In genomic region chr9:108388601-108389000, GRCm38 (mm10) we compare ENCODE assay signal across 32 mouse cellular contexts. TPM values are rescaled to one million over a fixed set of nuclear protein-coding genes. Genes with fewer than 3 reads are reported as not detected.
DNase-seq lines count a peak whose midpoint lies in the region; ATAC-seq and TF ChIP-seq lines count a peak whose summit lies in the region.
"Had no signal": no experiment of that assay in that cellular context is flagged by ENCODE, and none has a peak within 500 bp of the region (broad histone marks: within the 10 kb centered on the region; RNA-seq: fewer than 3 reads in every experiment).

No protein-coding gene starts in this region.

- no peak overlapping the region for H3K9ac ChIP-seq in kidney, embryonic 14.5 days (ENCODE audit: low read depth, low read length)
- H3K9ac ChIP-seq: embryonic facial prominence, embryonic 13.5 days; forebrain, embryonic 12.5 days; forebrain, embryonic 15.5 days; hindbrain, embryonic 12.5 days; hindbrain, embryonic 15.5 days had no signal

- no peaks in the 10 kb centered on the region for H3K9me3 ChIP-seq in kidney, embryonic 14.5 days (ENCODE audit: control insufficient read depth, low read length)
- H3K9me3 ChIP-seq: embryonic facial prominence, embryonic 10.5 days; embryonic facial prominence, embryonic 13.5 days; forebrain, embryonic 12.5 days; forebrain, embryonic 15.5 days; hindbrain, embryonic 12.5 days; hindbrain, embryonic 15.5 days had no signal

- TF ChIP-seq POLR2A in kidney, adult 2 months (IDR thresholded peaks at IDR 0.05; ENCODE audit: low read depth, low read length): no peak

- intact Hi-C loops in gastrocnemius, adult 2 months (cut with DNase I): loop anchor here (10.0 kb wide), 1 partner anchor 66 kb away; no protein-coding TSS in a partner anchor

- peaks cover 1% of the 10 kb centered on the region; the same call in 1 of the 2 replicates for H3K36me3 ChIP-seq in kidney, adult 2 months (ENCODE audit: control insufficient read depth, insufficient read depth, low read length)
- peaks cover 87% of the 10 kb centered on the region for H3K36me3 ChIP-seq in kidney, embryonic 14.5 days (ENCODE audit: control insufficient read depth, insufficient read depth, low read length)

- DNase-seq in gastrocnemius, adult 2 months: no peak
- no peak for DNase-seq in gastrocnemius, adult 18-20 months (ENCODE audit: low spot score)
- DNase-seq in kidney, adult 2 months: peak; percentile 62
- no peak for DNase-seq in kidney, postnatal 25 days
- DNase-seq in kidney, postnatal 36 days: peak; percentile 16 to 38
- DNase-seq: adrenal gland, adult 8-10 months; adrenal gland, postnatal 25 days; cerebellum, adult 11-12 months; cerebellum, adult 8-10 months; cerebellum, postnatal 36 days; embryo, embryonic 11 days; gastrocnemius, postnatal 14 days; heart, adult 11 months had no signal

- 62% methylated on average over 10 of the region's 10 CpGs for WGBS in kidney, adult 2 months
- WGBS in kidney, embryonic 14.5 days: 93% methylated on average over 10 of the region's 10 CpGs

- TF ChIP-seq CTCF in gastrocnemius, adult 2 months (IDR thresholded peaks at IDR 0.05): no peak
- TF ChIP-seq CTCF in kidney, adult 2 months (conservative IDR thresholded peaks at IDR 0.05; ENCODE audit: insufficient read depth, insufficient read length, low read depth, low read length): no peak

- peak overlapping the region; percentile 88 for H3K27ac ChIP-seq in gastrocnemius, adult 2 months
- 0 out of 2 replicates have a peak overlapping the region, but pooled peaks have one; percentile 14 for H3K27ac ChIP-seq in kidney, adult 2 months (ENCODE audit: insufficient read depth, low read depth, low read length)
- no peak overlapping the region for H3K27ac ChIP-seq in kidney, embryonic 14.5 days (ENCODE audit: low read depth, low read length)
- H3K27ac ChIP-seq: embryonic facial prominence, embryonic 10.5 days; embryonic facial prominence, embryonic 13.5 days; forebrain, embryonic 12.5 days; forebrain, embryonic 15.5 days; hindbrain, embryonic 12.5 days; hindbrain, embryonic 15.5 days had no signal

- no peak overlapping the region for H3K4me3 ChIP-seq in gastrocnemius, adult 2 months
- no peak overlapping the region for H3K4me3 ChIP-seq in kidney, adult 2 months (ENCODE audit: insufficient read depth, low read depth, low read length)
- no peak overlapping the region for H3K4me3 ChIP-seq in kidney, embryonic 14.5 days (ENCODE audit: low read length)
- H3K4me3 ChIP-seq: embryonic facial prominence, embryonic 10.5 days; embryonic facial prominence, embryonic 13.5 days; erythroblast, embryonic 14.5 days; forebrain, embryonic 12.5 days; forebrain, embryonic 15.5 days; hindbrain, embryonic 12.5 days; hindbrain, embryonic 15.5 days had no signal

- no peak for ATAC-seq in kidney, embryonic 14.5 days (ENCODE audit: low FRiP score, low TSS enrichment)
- ATAC-seq: activated CD4-positive, CD25-positive, alpha-beta regulatory T cell, adult 4 months; forebrain, embryonic 15.5 days had no signal

- H3K27me3 ChIP-seq in kidney, adult 2 months (replicated peaks; ENCODE audit: control insufficient read depth, insufficient read depth, low read length): no peaks in the 10 kb centered on the region
- H3K27me3 ChIP-seq in kidney, embryonic 14.5 days (ENCODE audit: control insufficient read depth, insufficient read depth, low read length): no peaks in the 10 kb centered on the region
- H3K27me3 ChIP-seq: embryonic facial prominence, embryonic 13.5 days; forebrain, embryonic 12.5 days; forebrain, embryonic 15.5 days; hindbrain, embryonic 12.5 days; hindbrain, embryonic 15.5 days had no signal

- no peak overlapping the region for H3K4me2 ChIP-seq in kidney, embryonic 14.5 days (replicated peaks; ENCODE audit: low read depth, low read length)
- H3K4me2 ChIP-seq: embryonic facial prominence, embryonic 13.5 days; forebrain, embryonic 12.5 days; forebrain, embryonic 15.5 days; heart, embryonic 11.5 days; hindbrain, embryonic 12.5 days; hindbrain, embryonic 15.5 days had no signal

- peaks cover 3% of the 10 kb centered on the region; the same call in 1 of the 2 replicates for H3K4me1 ChIP-seq in kidney, adult 2 months (ENCODE audit: control insufficient read depth, insufficient read depth, low read length)
- no peaks in the 10 kb centered on the region for H3K4me1 ChIP-seq in kidney, embryonic 14.5 days (ENCODE audit: control insufficient read depth, insufficient read depth, low read length)
- H3K4me1 ChIP-seq: embryonic facial prominence, embryonic 13.5 days; forebrain, embryonic 12.5 days; forebrain, embryonic 15.5 days; hindbrain, embryonic 12.5 days; hindbrain, embryonic 15.5 days had no signal

RNA-seq across cellular contexts. Expression of gene 1700102P08Rik, which starts 4.0 kb away (rescaled TPM):
- 1 to 10 TPM in 1 of 2 experiments, under 1 TPM in 1; 0.92 to 1.5 TPM for total RNA-seq in gastrocnemius, adult 2 months (2021)
- total RNA-seq in gastrocnemius, adult 18-20 months (2021): 1 to 10 TPM in 1 of 2 experiments, under 1 TPM in 1; 0.85 to 1.4 TPM
- polyA plus RNA-seq in kidney, adult 2 months (2012; rRNA removed): 0.22 and 0.50 TPM in 2 replicates
- 0.36 and 0.79 TPM in 2 replicates for polyA plus RNA-seq in kidney, embryonic 14.5 days (2014; fragmentation: Nextera tagmentation; extraction: Ambion mirVana)
- polyA plus RNA-seq: heart, postnatal 0 days had no signal

RNA-seq across cellular contexts. Expression of gene Ccdc36, which starts 39.7 kb away (rescaled TPM):
- total RNA-seq in gastrocnemius, adult 2 months (2021): not detected
- not detected for total RNA-seq in gastrocnemius, adult 18-20 months (2021)
- polyA plus RNA-seq in kidney, adult 2 months (2012; rRNA removed): not detected in 2 replicates
- 1.8 and 2.9 TPM in 2 replicates for polyA plus RNA-seq in kidney, embryonic 14.5 days (2014; fragmentation: Nextera tagmentation; extraction: Ambion mirVana)
- total RNA-seq: adrenal gland, postnatal 25 days; heart, adult 8-10 months; heart, postnatal 25 days had no signal
- polyA plus RNA-seq: activated CD4-positive, CD25-positive, alpha-beta regulatory T cell, adult 4 months; erythroblast, embryonic 14.5 days had no signal

RNA-seq across cellular contexts. Expression of gene Usp4, which starts 40.9 kb away (rescaled TPM):
- 10 to 100 TPM; 68.7 to 74.6 TPM for total RNA-seq in gastrocnemius, adult 2 months (2021)
- 10 to 100 TPM; 81.6 to 89.2 TPM for total RNA-seq in gastrocnemius, adult 18-20 months (2021)
- 68.6 and 74.1 TPM in 2 replicates for polyA plus RNA-seq in kidney, adult 2 months (2012; rRNA removed)
- 62.1 and 114 TPM in 2 replicates for polyA plus RNA-seq in kidney, embryonic 14.5 days (2014; fragmentation: Nextera tagmentation; extraction: Ambion mirVana)

RNA-seq across cellular contexts. Expression of gene BC048562, which starts 47.7 kb away (rescaled TPM):
- not detected for total RNA-seq in gastrocnemius, adult 2 months (2021)
- total RNA-seq in gastrocnemius, adult 18-20 months (2021): not detected
- polyA plus RNA-seq in kidney, adult 2 months (2012; rRNA removed): not detected in 2 replicates
- not detected in 2 replicates for polyA plus RNA-seq in kidney, embryonic 14.5 days (2014; fragmentation: Nextera tagmentation; extraction: Ambion mirVana)
- total RNA-seq: adrenal gland, adult 8-10 months; adrenal gland, postnatal 25 days; ES-E14; gastrocnemius, postnatal 14 days; gastrocnemius, postnatal 4 days; heart, adult 8-10 months; heart, postnatal 25 days; hematopoietic stem cell, adult 5-6 weeks had no signal
- polyA plus RNA-seq: activated CD4-positive, CD25-positive, alpha-beta regulatory T cell, adult 4 months; brain, embryonic 14.5 days; cortical plate, adult 2 months; embryonic facial prominence, embryonic 10.5 days; embryonic facial prominence, embryonic 13.5 days; erythroblast, embryonic 14.5 days; forebrain, embryonic 12.5 days; forebrain, embryonic 15.5 days; heart, embryonic 11.5 days; heart, embryonic 14.5 days; heart, postnatal 0 days; hindbrain, embryonic 12.5 days; hindbrain, embryonic 15.5 days had no signal

RNA-seq across cellular contexts. Expression of gene Gpx1, which starts 49.9 kb away (rescaled TPM):
- total RNA-seq in gastrocnemius, adult 2 months (2021): 10 to 100 TPM; 54.9 to 69.4 TPM
- 10 to 100 TPM; 63.2 to 67.5 TPM for total RNA-seq in gastrocnemius, adult 18-20 months (2021)
- 5,487 and 5,501 TPM in 2 replicates for polyA plus RNA-seq in kidney, adult 2 months (2012; rRNA removed)
- polyA plus RNA-seq in kidney, embryonic 14.5 days (2014; fragmentation: Nextera tagmentation; extraction: Ambion mirVana): 654 and 725 TPM in 2 replicates

Comparison
In these comparisons a context has a peak if more than half of its experiments do, and no peak if none do; other contexts are left out.
1. DNase-seq: peak in kidney, adult 2 months (single experiment) and kidney, postnatal 36 days (2 of 2); none in gastrocnemius, adult 2 months (single experiment), gastrocnemius, adult 18-20 months (single experiment) and kidney, postnatal 25 days (0 of 2).